Mouse (Mus musculus) inflammation-experienced regulatory T-cells, adult 16 weeks (primary cell): ENCODE results near the gene Esp24. TPM values are rescaled to one million over a fixed set of nuclear protein-coding genes. Genes with fewer than 3 reads are reported as not detected.

Experiments
- polyA plus RNA-seq: library from polyadenylated mRNA; unstranded; fragments of 100-300 nt; shearing (Covaris generic); gene quantifications from one replicate; pipeline ENCODE4 v1.2.1, GENCODE M21; 2017

The Esp24 gene
- polyA plus RNA-seq, result not detected

DNA sequence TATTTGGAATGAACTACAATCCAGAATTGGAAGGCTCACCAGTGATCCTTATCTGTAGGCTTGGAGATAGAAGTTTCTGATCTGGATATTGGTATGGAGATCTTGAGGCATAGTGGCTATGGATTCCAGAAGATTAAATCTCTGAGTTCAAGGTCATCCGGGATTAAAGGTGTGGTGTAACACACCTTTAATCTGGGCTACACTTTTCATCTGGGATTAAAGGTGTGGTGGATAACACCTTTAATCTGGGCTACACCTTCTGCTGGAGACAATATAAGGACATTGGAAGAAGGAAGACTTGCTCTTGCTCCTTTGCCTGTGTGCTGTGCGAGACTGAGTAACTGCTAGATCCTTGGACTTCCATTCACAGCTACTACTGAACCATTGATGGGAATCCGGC lies at the start of gene Esp24:
Esp24 (plus strand) TSS at position 301 of the 400 bp plus-strand sequence.

DNA sequence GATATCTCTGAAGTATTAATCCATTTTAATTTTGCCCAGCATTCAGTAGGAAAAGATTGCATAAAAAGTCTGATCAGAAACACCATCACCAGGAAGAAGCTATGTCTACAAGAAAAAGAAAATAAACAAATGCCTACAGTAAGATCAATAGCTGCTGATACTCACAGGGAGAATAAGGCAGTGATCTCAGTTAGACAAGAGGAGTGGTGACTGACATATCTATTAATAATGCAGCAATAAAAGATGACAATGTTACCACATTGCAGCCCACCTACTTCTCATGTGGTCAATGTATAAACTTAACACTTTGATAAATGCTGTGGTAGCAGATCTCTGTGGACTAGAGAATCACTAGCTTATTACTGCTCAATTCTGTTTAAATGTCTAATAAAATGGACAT lies 6.7 kb downstream of the Esp24 start, which contains the start of gene Gm21903:
Gm21903 (minus strand) TSS at position 101 of the 400 bp plus-strand sequence.

DNA sequence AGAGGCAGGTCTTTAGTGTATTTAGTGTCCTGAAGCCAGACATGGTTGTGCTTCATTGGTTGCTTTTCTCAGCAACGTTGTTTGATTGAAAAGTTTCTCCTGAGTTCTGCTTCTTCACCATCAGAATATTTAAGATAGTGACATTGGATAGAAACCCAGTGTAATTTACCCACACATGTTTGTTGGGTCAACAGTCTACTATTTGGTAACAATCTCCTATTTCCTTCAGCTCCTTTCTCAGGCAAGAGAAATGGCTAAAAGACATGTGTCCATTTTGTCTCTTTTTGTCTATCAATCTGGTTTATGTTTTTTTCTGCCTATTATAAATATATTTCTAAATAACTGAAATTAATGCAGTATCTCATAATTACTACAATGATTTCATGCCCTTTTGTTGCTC lies 40.4 kb downstream of the Esp24 start, which contains the start of gene Esp23:
Esp23 (minus strand) TSS at position 101 of the 400 bp plus-strand sequence.

Other genes starting within 250 kb of the Esp24 start
- not detected for gene Gm21903, start 6.6 kb downstream of the Esp24 start, polyA plus RNA-seq
- not detected for gene Esp23, start 40.3 kb downstream of the Esp24 start, polyA plus RNA-seq
- gene Esp22, start 58.6 kb downstream of the Esp24 start, polyA plus RNA-seq, result not detected